Mouse (Mus musculus) cerebellum, adult 9-11 months (tissue): Measurements from ENCODE around the gene Sec22c.

Source experiments
- DNase-seq: peaks from one replicate; pipeline ENCODE4 v3.0.0; 2022

The Sec22c gene

DNA sequence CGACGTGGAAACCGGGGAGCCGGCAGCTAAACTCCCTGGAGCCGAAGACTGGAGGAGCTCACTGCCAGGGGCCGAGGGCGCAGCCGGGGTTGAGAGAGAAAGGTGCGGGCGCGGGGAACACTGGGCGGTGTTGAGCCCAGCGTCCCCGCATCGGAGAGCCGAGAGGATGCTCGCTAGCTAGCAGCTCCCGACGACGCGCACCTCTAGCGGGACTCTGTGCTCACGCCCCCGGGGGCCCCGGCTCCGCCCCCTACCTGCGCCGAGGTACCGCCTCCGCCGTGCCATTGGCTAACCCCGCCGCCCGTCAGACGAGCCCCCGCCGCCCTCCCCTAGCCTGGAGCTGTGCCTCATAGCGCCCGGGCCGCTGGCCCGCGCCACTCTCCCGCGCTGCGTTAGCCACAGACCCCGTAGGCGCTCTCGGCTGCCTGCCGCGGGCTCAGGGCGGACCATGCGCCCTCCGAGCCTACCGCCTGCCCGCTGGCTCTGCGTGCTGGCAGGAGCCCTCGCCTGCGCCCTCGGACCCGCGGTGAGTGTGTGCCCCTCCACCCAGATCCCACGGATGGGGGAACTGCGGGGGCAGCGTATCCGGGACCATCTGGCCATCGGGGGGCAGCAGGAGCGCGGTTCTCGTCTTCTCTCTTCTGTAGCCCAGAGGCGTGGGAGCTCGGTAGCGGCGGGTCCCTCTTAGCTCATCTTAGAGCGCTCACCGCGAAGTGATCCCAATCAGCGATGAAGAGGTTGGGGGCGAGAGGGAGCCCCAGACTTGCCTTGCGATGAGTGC, 62.7 kb downstream of the Sec22c start, which contains the start of gene Vipr1:
Gene Vipr1 (plus strand): TSS at position 316 of the 781 bp plus-strand sequence.
- DNase-seq: peak; percentile 90

- DNase-seq: peak; percentile 88
Measured at GRCm38 (mm10) chr9:121642001-121642400, 63.3 kb downstream of the Sec22c start, which contains the start of gene Lyzl4. Lyzl4 (minus strand) TSS chr9:121642096.

DNA sequence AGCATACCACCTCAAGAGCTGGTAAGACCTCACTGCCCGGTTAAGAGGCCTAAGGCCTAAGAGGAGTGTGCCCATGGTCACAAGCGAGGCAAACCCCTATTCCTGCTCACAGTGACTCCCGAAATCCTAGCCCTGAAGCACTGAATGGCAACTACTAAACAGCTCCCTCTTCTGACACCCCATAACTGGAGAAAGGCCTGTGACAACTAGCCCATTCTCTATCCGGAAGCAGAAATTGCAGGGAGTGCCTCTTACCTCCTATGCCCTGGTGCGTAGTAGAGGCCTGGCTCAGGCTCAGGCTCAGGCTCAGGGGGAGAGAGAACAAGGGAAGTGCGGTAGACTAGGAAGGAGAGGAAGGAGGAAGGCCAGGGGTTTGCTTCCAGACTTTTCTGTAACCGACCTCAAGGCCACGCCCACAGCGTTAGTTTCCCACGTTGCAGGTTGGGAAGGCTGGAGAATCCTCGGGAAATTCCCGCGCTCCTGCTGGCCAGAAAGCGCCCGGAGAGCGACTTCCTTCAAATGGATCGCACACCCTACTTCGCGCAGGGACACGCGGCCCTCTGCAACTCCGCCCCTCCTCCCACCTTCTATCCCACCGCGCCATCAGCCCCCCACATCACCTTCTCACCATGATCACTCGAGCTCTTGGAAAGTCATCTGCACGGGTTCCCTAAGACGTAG, 63.9 kb downstream of the Sec22c start:
- peak; percentile 68 for DNase-seq

DNA sequence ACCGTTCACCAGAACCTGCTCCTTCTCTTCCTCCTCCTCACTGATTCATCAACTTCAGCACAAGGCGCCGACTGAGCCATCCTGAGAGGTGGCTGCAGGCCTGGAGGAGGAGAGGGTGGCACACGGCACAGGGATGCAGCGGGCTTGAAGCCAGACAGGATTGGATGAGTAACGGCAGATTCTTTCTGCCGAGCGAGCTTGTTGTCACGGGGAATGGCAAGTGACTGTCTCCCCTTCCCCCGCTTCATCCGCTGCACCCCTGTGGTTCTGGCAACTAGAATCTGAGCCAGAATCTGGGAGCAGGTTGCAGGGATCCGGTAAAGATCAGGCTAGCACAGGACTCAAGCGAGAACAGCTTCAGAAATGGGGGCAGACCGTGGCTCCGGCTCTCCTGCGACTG, 65.5 kb downstream of the Sec22c start:
- DNase-seq: peak; percentile 83

- no peak for DNase-seq
Measured at GRCm38 (mm10) chr9:121635835-121636576, 69.3 kb downstream of the Sec22c start.

DNA sequence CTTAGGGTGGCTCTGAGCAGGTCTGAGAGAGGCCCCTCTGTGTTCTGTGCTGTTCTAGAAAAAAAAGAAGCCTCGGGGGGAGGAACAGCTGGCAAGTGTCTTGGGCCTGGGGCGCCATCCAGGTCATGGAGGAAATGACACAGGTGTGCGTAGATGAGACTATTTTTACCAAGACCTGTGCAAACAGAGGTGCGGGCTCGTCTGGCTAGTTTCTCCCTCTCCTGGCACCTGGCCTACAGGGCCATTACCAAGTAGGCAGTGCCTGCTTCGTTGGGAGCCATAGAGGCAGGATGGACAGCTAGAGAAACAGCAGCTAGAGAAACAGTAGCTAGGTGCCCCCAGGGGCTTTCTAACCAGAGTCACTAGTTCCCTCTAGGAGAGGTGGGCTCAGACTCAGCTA, 72.0 kb downstream of the Sec22c start:
- DNase-seq: no peak

GRCm38 (mm10) chr9:121632891-121633290, 72.4 kb downstream of the Sec22c start:
- no peak for DNase-seq

DNA sequence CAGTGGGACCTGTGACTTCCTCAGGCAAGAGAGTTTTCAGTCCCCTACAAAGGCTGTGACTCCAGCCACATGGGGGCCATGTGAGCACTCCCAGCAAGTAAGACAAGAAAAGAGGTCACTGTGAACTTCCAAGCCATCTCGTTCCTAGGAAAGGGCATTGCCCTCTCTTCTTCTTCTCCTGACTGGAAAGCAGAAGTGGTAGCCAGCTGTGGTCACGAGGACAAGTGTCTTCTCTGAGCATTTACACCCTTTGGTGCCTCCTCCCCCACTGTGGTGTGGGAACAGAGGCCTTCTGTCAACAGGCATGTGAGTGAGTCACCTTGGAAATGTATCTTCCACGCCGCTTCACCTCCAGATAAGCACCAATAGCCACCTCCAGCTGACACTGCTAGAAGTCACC, 73.3 kb downstream of the Sec22c start:
- DNase-seq: no peak

DNA sequence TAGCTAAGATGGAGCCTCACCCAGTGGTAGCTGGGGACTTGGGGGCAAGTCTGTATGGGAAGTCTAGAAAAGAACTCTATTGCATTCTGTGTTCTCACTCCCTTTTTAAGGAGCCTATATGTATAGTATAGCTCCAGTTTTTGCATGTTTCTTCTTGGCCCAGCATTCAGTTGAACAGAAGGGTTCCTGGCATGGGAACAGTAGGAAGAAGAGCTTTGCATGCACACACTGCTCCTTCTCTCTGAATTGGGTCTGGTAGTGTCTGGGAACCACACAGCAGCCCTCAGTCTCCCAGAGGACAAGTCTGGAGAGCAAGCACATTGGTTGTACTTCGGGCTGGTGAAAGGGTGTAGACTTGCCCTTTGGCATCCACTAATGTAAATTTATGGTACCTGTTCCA, 74.7 kb downstream of the Sec22c start:
- no peak for DNase-seq
